Mouse (Mus musculus) hindbrain, embryonic 14.5 days (tissue): ENCODE measurements around the gene Ulk2. TPM values are rescaled to one million over a fixed set of nuclear protein-coding genes. Genes with fewer than 3 reads are reported as not detected.

Experiments
- ATAC-seq: fragments of 200-750 bp; cut with Nextera tagmentation; 2 replicates; pipeline ENCODE4 v1.8.0; 2017; ENCODE audit warnings: moderate number of reproducible peaks, mild to moderate bottlenecking, moderate TSS enrichment, moderate library complexity; ENCODE audit not compliant: low FRiP score
- DNase-seq: peaks from one replicate; pipeline ENCODE4 v3.0.0-alpha.2; 2015; ENCODE audit warnings: low spot score
- H3K27ac ChIP-seq: fragments of 300-500 bp; sonication (generic); 2 replicates; pipeline ENCODE4 v1.5.1; 2014; ENCODE audit warnings: mild to moderate bottlenecking, moderate library complexity
- H3K27me3 ChIP-seq: fragments of 300-500 bp; sonication (generic); 2 replicates; pipeline ENCODE4 v1.6.1; 2014; ENCODE audit warnings: mild to moderate bottlenecking, low read length, mixed read lengths; ENCODE audit not compliant: control insufficient read depth, insufficient read depth
- H3K36me3 ChIP-seq: fragments of 300-500 bp; sonication (generic); replicated peaks from 2 replicates; pipeline ENCODE4 v1.6.1; 2014; ENCODE audit not compliant: control insufficient read depth, insufficient read depth
- H3K4me1 ChIP-seq: fragments of 300-500 bp; sonication (generic); replicated peaks from 2 replicates; pipeline ENCODE4 v1.6.1; 2014; ENCODE audit warnings: antibody characterized with exemption, low read length, mixed read lengths; ENCODE audit not compliant: control insufficient read depth, insufficient read depth
- H3K4me2 ChIP-seq: fragments of 300-500 bp; sonication (generic); replicated peaks from 2 replicates; pipeline ENCODE4 v1.6.1; 2014; ENCODE audit warnings: mild to moderate bottlenecking, moderate library complexity
- H3K4me3 ChIP-seq: fragments of 300-500 bp; sonication (generic); replicated peaks from 2 replicates; pipeline ENCODE4 v1.5.1; 2014; ENCODE audit warnings: mild to moderate bottlenecking, low read length
- H3K9ac ChIP-seq: fragments of 300-500 bp; sonication (generic); 2 replicates; pipeline ENCODE4 v1.6.1; 2014
- H3K9me3 ChIP-seq: fragments of 300-500 bp; sonication (generic); 2 replicates; pipeline ENCODE4 v1.6.1; 2016; ENCODE audit warnings: low read length; ENCODE audit not compliant: control insufficient read depth
- WGBS: fragments of 180-500 bp; shearing (Covaris S2); extraction: QIAGEN DNeasy Blood & Tissue Kit; methylation state at CpG from one replicate; pipeline ENCODE4 v1.1.7; 2014; 5-methylcytosine and 5-hydroxymethylcytosine counted together
- polyA plus RNA-seq: library from polyadenylated mRNA; unstranded; fragments of >200 nt; fragmentation: Nextera tagmentation; extraction: Ambion mirVana; gene quantifications from 2 replicates; pipeline ENCODE4 v1.2.1, GENCODE M21; 2014

Gene Ulk2
- 56.9 and 63.7 TPM in 2 replicates for polyA plus RNA-seq

GRCm38 (mm10) chr11:61854988-61855411 is at the start of gene Ulk2:
Gene Ulk2, minus strand, starts transcription at chr11:61855073.
- under 1% methylated on average over 50 of the region's 58 CpGs for WGBS
- Histone ChIP-seq H3K27me3 (no peaks in the 10 kb centered on the region), H3K4me3 (peak within 1 kb of the TSS; percentile 72), H3K27ac (peak within 1 kb of the TSS; percentile 95), H3K4me1 (peaks cover 26% of the 10 kb centered on the region), H3K36me3 (peaks cover 18% of the 10 kb centered on the region), H3K4me2 (peak within 1 kb of the TSS; percentile 86), H3K9me3 (no peaks in the 10 kb centered on the region), H3K9ac (peak within 1 kb of the TSS; percentile 99)
- peak; percentile 92 for ATAC-seq
- DNase-seq: peak; percentile 93

- 81% methylated on average over 5 of the region's 5 CpGs for WGBS
- no peak for ATAC-seq
- Histone ChIP-seq H3K9ac (no peak overlapping the region), H3K4me1 (no peaks in the 10 kb centered on the region), H3K4me3 (no peak overlapping the region), H3K27me3 (no peaks in the 10 kb centered on the region), H3K4me2 (no peak overlapping the region), H3K36me3 (peaks cover 53% of the 10 kb centered on the region), H3K27ac (no peak overlapping the region), H3K9me3 (no peaks in the 10 kb centered on the region)
- DNase-seq: no peak
Observed at GRCm38 (mm10) chr11:61882183-61882582, 27.3 kb upstream of the Ulk2 start.

- Histone ChIP-seq H3K4me2 (no peak overlapping the region), H3K27me3 (no peaks in the 10 kb centered on the region), H3K9ac (no peak overlapping the region), H3K36me3 (peaks cover 57% of the 10 kb centered on the region), H3K27ac (no peak overlapping the region), H3K4me1 (no peaks in the 10 kb centered on the region), H3K4me3 (no peak overlapping the region), H3K9me3 (no peaks in the 10 kb centered on the region)
- ATAC-seq: no peak
- DNase-seq: no peak
Observed at GRCm38 (mm10) chr11:61879921-61880320, 25.0 kb upstream of the Ulk2 start.

- peaks cover 74% of the 10 kb centered on the region for H3K36me3 ChIP-seq
- no peaks in the 10 kb centered on the region for H3K4me1 ChIP-seq
- ATAC-seq: no peak
- DNase-seq: no peak
- no peak overlapping the region for H3K9ac ChIP-seq
- H3K27me3 ChIP-seq: no peaks in the 10 kb centered on the region
- WGBS: 91% methylated on average over 5 of the region's 5 CpGs
- H3K9me3 ChIP-seq: no peaks in the 10 kb centered on the region
- H3K27ac ChIP-seq: no peak overlapping the region
- no peak overlapping the region for H3K4me3 ChIP-seq
- no peak overlapping the region for H3K4me2 ChIP-seq
Observed at GRCm38 (mm10) chr11:61871881-61872280, 17.0 kb upstream of the Ulk2 start.

GRCm38 (mm10) chr11:61866856-61867255 is 12.0 kb upstream of the Ulk2 start:
- Histone ChIP-seq H3K4me2 (no peak overlapping the region), H3K9ac (no peak overlapping the region), H3K27me3 (no peaks in the 10 kb centered on the region), H3K27ac (no peak overlapping the region), H3K9me3 (no peaks in the 10 kb centered on the region), H3K36me3 (peaks cover 29% of the 10 kb centered on the region), H3K4me3 (no peak overlapping the region), H3K4me1 (no peaks in the 10 kb centered on the region)
- DNase-seq: no peak
- no peak for ATAC-seq

GRCm38 (mm10) chr11:61861781-61862547 is 7.1 kb upstream of the Ulk2 start:
- DNase-seq: no peak
- H3K9ac ChIP-seq: no peak overlapping the region

GRCm38 (mm10) chr11:61859316-61859715 is 4.4 kb upstream of the Ulk2 start:
- Histone ChIP-seq H3K4me2 (no peak overlapping the region), H3K27me3 (no peaks in the 10 kb centered on the region), H3K9ac (no peak overlapping the region), H3K27ac (no peak overlapping the region), H3K36me3 (no peaks in the 10 kb centered on the region), H3K9me3 (no peaks in the 10 kb centered on the region), H3K4me1 (no peaks in the 10 kb centered on the region), H3K4me3 (no peak overlapping the region)
- no peak for DNase-seq
- ATAC-seq: no peak
- 93% methylated on average over 1 of the region's 1 CpGs for WGBS

More at GRCm38 (mm10) chr11:61861781-61862547, 7.1 kb upstream of the Ulk2 start:
- Histone ChIP-seq H3K36me3 (no peaks in the 10 kb centered on the region), H3K27ac (no peak overlapping the region), H3K4me2 (no peak overlapping the region), H3K9me3 (no peaks in the 10 kb centered on the region), H3K27me3 (no peaks in the 10 kb centered on the region), H3K4me3 (no peak overlapping the region), H3K4me1 (no peaks in the 10 kb centered on the region)
- no peak for ATAC-seq
- WGBS: 77% methylated on average over 6 of the region's 6 CpGs

GRCm38 (mm10) chr11:61855539-61855938 is 666 bp upstream of the Ulk2 start:
- Histone ChIP-seq H3K4me1 (peaks cover 23% of the 10 kb centered on the region), H3K4me2 (peak overlapping the region; percentile 86), H3K9me3 (no peaks in the 10 kb centered on the region), H3K9ac (peak overlapping the region; percentile 99), H3K4me3 (peak overlapping the region; percentile 72), H3K36me3 (peaks cover 13% of the 10 kb centered on the region), H3K27me3 (no peaks in the 10 kb centered on the region), H3K27ac (peak overlapping the region; percentile 95)
- ATAC-seq (no peak), DNase-seq (no peak)
- WGBS: 48% methylated on average over 6 of the region's 6 CpGs

GRCm38 (mm10) chr11:61854211-61854987 is 474 bp downstream of the Ulk2 start:
- under 1% methylated on average over 75 of the region's 87 CpGs for WGBS
- Histone ChIP-seq H3K27ac (peak overlapping the region; percentile 95), H3K4me2 (peak overlapping the region; percentile 86), H3K36me3 (peaks cover 21% of the 10 kb centered on the region), H3K4me1 (peaks cover 26% of the 10 kb centered on the region), H3K27me3 (no peaks in the 10 kb centered on the region), H3K4me3 (peak overlapping the region; percentile 72), H3K9ac (peak overlapping the region; percentile 99), H3K9me3 (no peaks in the 10 kb centered on the region)
- peak; percentile 89 for ATAC-seq
- peak; percentile 80 for DNase-seq
